Mouse (Mus musculus): ENCODE measurements around the gene Prc1.

DNA sequence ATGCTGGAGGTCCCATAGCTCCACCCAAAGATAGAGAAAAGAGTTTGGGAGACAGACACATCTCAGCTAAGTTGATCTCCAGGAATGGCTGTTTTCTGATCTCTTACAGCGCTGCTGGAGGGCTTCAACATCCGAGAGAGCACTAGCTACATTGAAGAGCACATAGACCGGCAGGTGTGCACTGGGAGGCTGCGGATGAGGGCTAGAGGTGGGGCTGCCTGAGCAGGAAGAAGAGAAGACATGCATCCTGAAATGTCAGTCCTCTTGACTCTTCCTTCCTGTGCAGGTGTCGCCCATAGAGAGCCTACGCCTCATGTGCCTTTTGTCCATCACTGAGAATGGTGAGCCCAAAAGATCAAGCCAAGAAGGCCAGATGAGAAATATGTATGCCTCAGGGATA lies 8.5 kb upstream of the Prc1 start:
- TF ChIP-seq POLR2A (IDR thresholded peaks at IDR 0.05; ENCODE audit: control insufficient read depth, low read depth, low read length) (no peak), CTCF (IDR thresholded peaks at IDR 0.05; ENCODE audit: control insufficient read depth, insufficient read depth, insufficient replicate concordance, low read depth, low read length) (no peak)

All from testis, adult 2 months (tissue).